Mouse (Mus musculus): ENCODE measurements around the gene Mpdu1.

- TF ChIP-seq TCF12 (IDR thresholded peaks at IDR 0.05; ENCODE audit: insufficient read depth, poor library complexity, severe bottlenecking) (no peak), E2F4 (IDR thresholded peaks at IDR 0.05; ENCODE audit: insufficient read depth) (no peak), USF1 (IDR thresholded peaks at IDR 0.05; ENCODE audit: low read depth) (no peak), POLR2A (IDR thresholded peaks at IDR 0.05; ENCODE audit: insufficient read length, low read depth) (no peak), MAX (IDR thresholded peaks at IDR 0.05; ENCODE audit: low read depth) (no peak)
Observed at GRCm38 (mm10) chr11:69610899-69611298, 51.5 kb downstream of the Mpdu1 start.

Measured in myocyte (in vitro differentiated cells).